Mouse (Mus musculus) right cerebral cortex, adult 18-20 months (tissue): ENCODE measurements around the gene B4galnt2.
"Not testable (repeated sequence)": the region's sequence is repeated elsewhere in the genome, so short reads cannot be mapped to it uniquely, and the experiment has no call there.

Experiments
- DNase-seq: peaks from one replicate; pipeline ENCODE4 v3.0.0; 2022; ENCODE audit warnings: mixed read lengths

The B4galnt2 gene

GRCm38 (mm10) chr11:95890462-95891051 lies 24.1 kb downstream of the B4galnt2 start:
- no peak for DNase-seq

GRCm38 (mm10) chr11:95879861-95880260 lies 34.8 kb downstream of the B4galnt2 start:
- not testable (repeated sequence) for DNase-seq

- peak; percentile 33 for DNase-seq
Measured at GRCm38 (mm10) chr11:95876296-95876695, 38.4 kb downstream of the B4galnt2 start.

GRCm38 (mm10) chr11:95875804-95876203 lies 38.9 kb downstream of the B4galnt2 start:
- no peak for DNase-seq

GRCm38 (mm10) chr11:95869918-95870470 lies 44.7 kb downstream of the B4galnt2 start:
- no peak for DNase-seq

- DNase-seq: no peak
Measured at GRCm38 (mm10) chr11:95869442-95869841, 45.2 kb downstream of the B4galnt2 start.

- DNase-seq: no peak
Measured at GRCm38 (mm10) chr11:95861397-95861796, 53.3 kb downstream of the B4galnt2 start.

- DNase-seq: no peak
Measured at GRCm38 (mm10) chr11:95860071-95860490, 54.6 kb downstream of the B4galnt2 start.

GRCm38 (mm10) chr11:95859468-95859855 lies 55.2 kb downstream of the B4galnt2 start:
- DNase-seq: peak; percentile 72

GRCm38 (mm10) chr11:95858528-95859467 lies 55.9 kb downstream of the B4galnt2 start:
- DNase-seq: peak; percentile 98

GRCm38 (mm10) chr11:95857716-95858527 lies 56.8 kb downstream of the B4galnt2 start:
- peak; percentile 51 for DNase-seq

GRCm38 (mm10) chr11:95857306-95857705 lies 57.4 kb downstream of the B4galnt2 start:
- DNase-seq: no peak

GRCm38 (mm10) chr11:95853684-95854083 lies 61.0 kb downstream of the B4galnt2 start:
- peak; percentile 34 for DNase-seq

GRCm38 (mm10) chr11:95850898-95851297 lies 63.8 kb downstream of the B4galnt2 start:
- DNase-seq: no peak

GRCm38 (mm10) chr11:95844935-95845334 lies 69.8 kb downstream of the B4galnt2 start:
- DNase-seq: no peak

GRCm38 (mm10) chr11:95843421-95843950 lies 71.2 kb downstream of the B4galnt2 start:
- DNase-seq: no peak

- no peak for DNase-seq
Measured at GRCm38 (mm10) chr11:95842953-95843352, 71.7 kb downstream of the B4galnt2 start.

GRCm38 (mm10) chr11:95842074-95842681 lies 72.5 kb downstream of the B4galnt2 start, which contains the start of gene Abi3:
Gene Abi3, minus strand, starts transcription at chr11:95842476.
- no peak for DNase-seq

- DNase-seq: no peak
Measured at GRCm38 (mm10) chr11:95841498-95841830, 73.2 kb downstream of the B4galnt2 start.

- no peak for DNase-seq
Measured at GRCm38 (mm10) chr11:95840694-95841497, 73.8 kb downstream of the B4galnt2 start.
